ENCODE assay signal across 22 mouse cellular contexts in genomic region chr2:140844030-140844429, GRCm38 (mm10).
A peak's percentile ranks its signal among the peaks of the same experiment; 100 is the strongest.
DNase-seq lines count a peak whose midpoint lies in the region; ATAC-seq lines count a peak whose summit lies in the region.
"Had no signal": no experiment of that assay in that cellular context is flagged by ENCODE, and none has a peak within 500 bp of the region (broad histone marks: within the 10 kb centered on the region; RNA-seq: fewer than 3 reads in every experiment).

No protein-coding gene starts in this region.

- ATAC-seq in granulocyte monocyte progenitor cell, adult 5-6 weeks (replicated peaks; ENCODE audit: poor library complexity, severe bottlenecking), result peak; percentile 76
- peak; percentile 61 for ATAC-seq in megakaryocyte, adult 5-6 weeks (ENCODE audit: poor library complexity, severe bottlenecking)
- ATAC-seq in megakaryocyte-erythroid progenitor cell, adult 5-6 weeks (replicated peaks; ENCODE audit: low FRiP score, low TSS enrichment, poor library complexity, severe bottlenecking), result peak; percentile 34; the same call in 1 of the 2 replicates
- ATAC-seq: activated CD4-positive, CD25-positive, alpha-beta regulatory T cell, adult 4 months; CD4-positive, CD25-positive, alpha-beta regulatory T cell, adult 4 months; forebrain, embryonic 14.5 days; forebrain, embryonic 16.5 days; Patski had no signal

- peak; percentile 16 for DNase-seq in c-Kit-positive CD71-negative TER-119-negative erythroid progenitor cells, embryonic 14.5 days (ENCODE audit: low read depth)
- DNase-seq in kidney, postnatal 14 days, result no peak
- no peak for DNase-seq in cerebellum, postnatal 10 days
- no peak for DNase-seq in lung, postnatal 14 days
- DNase-seq: adrenal gland, adult 8-10 months; adrenal gland, postnatal 14 days; adrenal gland, postnatal 36 days; B cell, adult 2 months; cerebellum, adult 11 months; cerebellum, adult 18-20 months; cerebellum, adult 8-10 months; cerebellum, adult 9-11 months; cerebellum, postnatal 25 days; embryo, embryonic 11 days had no signal
